Mouse (Mus musculus): ENCODE results near the gene Greb1. TPM values are rescaled to one million over a fixed set of nuclear protein-coding genes. Genes with fewer than 3 reads are reported as not detected.
A peak's percentile ranks its signal among the peaks of the same experiment; 100 is the strongest.
"Not testable (repeated sequence)": the region's sequence is repeated elsewhere in the genome, so short reads cannot be mapped to it uniquely, and the experiment has no call there.

Greb1 gene
- total RNA-seq, 2 experiments from 2014 or later = 43.7 to 54.7 TPM

DNA sequence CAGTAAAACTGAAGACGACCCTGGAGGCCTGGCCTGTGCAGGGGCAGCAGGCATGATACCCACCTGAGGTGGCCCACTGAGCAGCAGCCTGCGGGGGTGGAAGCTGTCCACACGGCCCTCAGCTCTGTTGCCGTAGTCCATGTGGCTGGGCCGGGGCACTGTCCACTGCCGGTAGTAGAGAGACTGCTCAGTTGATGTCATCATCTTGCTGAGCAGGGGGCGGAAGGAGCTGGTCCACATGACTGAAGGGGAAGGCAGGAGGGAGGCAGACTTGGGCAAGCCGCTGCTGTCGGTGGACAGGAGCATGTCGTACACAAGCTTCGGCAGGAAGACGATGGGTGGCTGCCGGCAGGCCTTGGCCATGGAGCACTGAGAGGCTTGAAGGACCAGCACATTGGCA is 104.5 kb downstream of the Greb1 start:
- DNase-seq (ENCODE audit: low spot score in 2 of 2) = no peak

- DNase-seq (ENCODE audit: low spot score in 2 of 2) = not testable (repeated sequence)
Measured at GRCm38 (mm10) chr12:16695252-16695651, 105.4 kb downstream of the Greb1 start.

DNA sequence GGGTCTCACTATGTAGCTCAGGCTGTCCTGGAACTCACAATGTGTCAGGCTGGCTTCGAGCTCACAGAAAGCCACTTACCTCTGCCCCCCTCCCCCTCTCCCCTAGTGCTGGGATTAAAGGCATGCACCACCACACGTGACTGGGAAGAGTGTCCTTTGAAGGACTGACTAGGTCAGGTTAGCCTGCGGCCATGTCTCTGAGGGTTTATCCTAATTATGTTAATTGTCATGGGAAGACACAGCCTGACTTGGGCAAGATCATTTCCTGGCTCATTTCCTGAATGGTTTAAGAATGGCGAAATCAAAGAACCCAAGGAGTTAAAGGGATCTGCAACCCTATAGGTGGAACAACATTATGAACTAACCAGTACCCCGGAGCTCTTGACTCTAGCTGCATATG is 105.9 kb downstream of the Greb1 start:
- DNase-seq (ENCODE audit: low spot score in 2 of 2) = no peak

DNA sequence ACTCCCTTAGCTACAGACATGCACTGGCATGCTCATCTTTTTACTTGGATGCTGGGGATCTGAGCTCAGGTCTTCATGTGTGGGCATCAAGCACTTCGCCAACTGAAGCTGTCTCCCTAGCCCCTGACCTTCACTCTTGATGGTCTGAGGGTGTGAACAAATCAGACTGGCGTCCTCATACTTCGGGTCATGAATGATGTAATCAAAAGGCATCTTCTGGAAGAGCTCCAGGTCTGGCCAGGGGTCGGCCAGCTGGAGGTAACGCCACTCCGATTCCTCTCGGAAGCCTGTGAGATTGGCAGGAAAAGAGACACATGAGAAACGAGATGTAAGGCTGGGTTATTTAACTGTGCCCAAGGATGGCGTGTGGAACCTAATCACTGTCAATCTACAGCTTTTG is 110.1 kb downstream of the Greb1 start:
- no peak for DNase-seq (ENCODE audit: low spot score in 2 of 2)

GRCm38 (mm10) chr12:16672246-16672645 is 128.4 kb downstream of the Greb1 start:
- DNase-seq (ENCODE audit: low spot score in 2 of 2) = no peak

GRCm38 (mm10) chr12:16669176-16669575 is 131.5 kb downstream of the Greb1 start:
- no peak for DNase-seq (ENCODE audit: low spot score in 2 of 2)

GRCm38 (mm10) chr12:16665022-16665421 is 135.7 kb downstream of the Greb1 start:
- DNase-seq (ENCODE audit: low spot score in 2 of 2) = no peak

- DNase-seq (ENCODE audit: low spot score in 2 of 2) = no peak
Measured at GRCm38 (mm10) chr12:16662955-16663585, 137.6 kb downstream of the Greb1 start.

- DNase-seq (ENCODE audit: low spot score in 2 of 2) = peak in 1 of 2 experiments; percentile 39
Measured at GRCm38 (mm10) chr12:16661936-16662335, 138.8 kb downstream of the Greb1 start.

- DNase-seq (ENCODE audit: low spot score in 2 of 2) = no peak
Measured at GRCm38 (mm10) chr12:16661459-16661858, 139.2 kb downstream of the Greb1 start.

DNA sequence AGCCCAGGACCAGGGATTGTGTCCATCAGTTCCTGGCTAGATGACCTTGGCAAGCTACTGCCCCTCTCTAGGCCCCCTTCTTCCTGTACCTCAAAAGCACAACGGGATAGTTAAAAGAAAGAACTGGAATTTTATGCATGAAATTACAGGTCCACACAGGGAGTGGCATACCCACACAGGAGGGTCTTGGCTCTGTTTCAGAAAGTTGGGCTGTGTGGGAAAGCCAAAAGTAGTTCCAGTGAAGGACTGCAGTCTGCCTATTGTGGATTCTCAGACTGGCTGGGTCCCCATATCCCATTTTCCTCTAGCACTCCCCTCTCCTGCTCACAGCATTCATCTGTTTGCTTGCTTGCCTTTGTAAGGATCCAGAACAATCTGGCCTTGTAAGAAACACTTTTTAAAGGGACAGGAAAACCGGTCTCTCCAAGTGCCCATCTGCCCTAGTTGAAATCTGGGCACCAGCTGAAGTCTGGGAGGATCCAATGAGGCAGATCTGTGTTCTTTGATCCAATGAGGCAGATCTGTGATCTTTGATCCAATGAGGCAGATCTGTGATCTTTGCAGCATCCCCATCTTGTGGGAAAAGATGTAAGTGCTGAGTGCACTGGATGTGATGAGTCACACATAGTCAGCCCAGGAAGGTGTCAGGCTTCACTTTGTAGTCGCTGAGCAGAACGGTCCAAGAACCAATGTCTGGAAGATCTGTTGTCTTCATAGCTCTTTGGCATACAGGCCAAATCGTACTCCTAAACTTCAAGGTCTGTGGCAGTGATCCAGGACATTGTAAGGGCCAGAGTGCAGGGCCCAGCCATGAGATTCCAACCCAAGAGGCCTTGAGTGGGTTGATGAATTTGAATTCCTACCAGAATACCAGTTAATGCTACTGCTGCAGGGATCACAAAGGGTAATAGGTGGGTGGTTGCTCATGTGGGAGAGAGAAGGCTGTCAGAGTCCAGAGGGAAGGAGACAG is 143.5 kb downstream of the Greb1 start:
- DNase-seq (ENCODE audit: low spot score in 2 of 2) = no peak

- DNase-seq (ENCODE audit: low spot score in 2 of 2) = no peak
Measured at GRCm38 (mm10) chr12:16655604-16656003, 145.1 kb downstream of the Greb1 start.

GRCm38 (mm10) chr12:16653332-16654093 is 147.2 kb downstream of the Greb1 start, which contains the start of gene Ntsr2:
Gene Ntsr2, plus strand, starts transcription at chr12:16653382.
- peak; percentile 78 to 81 for DNase-seq (ENCODE audit: low spot score in 2 of 2)

DNA sequence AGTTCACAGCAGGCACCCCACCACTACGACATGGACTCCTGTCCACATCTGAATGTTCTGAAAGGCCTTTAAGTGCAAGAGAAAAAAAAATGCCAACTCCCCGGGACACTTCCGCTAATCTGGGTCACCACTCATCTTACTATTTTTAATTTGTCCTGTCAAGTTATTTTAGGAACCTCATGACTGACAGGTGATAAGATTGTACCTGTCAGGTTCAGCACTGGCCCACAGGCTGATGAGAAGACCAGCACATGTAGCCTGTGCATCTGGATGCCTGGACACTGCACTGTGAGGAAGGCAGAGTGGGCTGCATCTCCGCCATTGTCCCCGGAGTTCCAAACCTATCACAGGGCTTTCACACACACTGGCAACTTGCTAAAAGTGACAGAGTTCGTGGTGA is 150.9 kb downstream of the Greb1 start:
- DNase-seq (ENCODE audit: low spot score in 2 of 2) = no peak

GRCm38 (mm10) chr12:16648273-16648672 is 152.4 kb downstream of the Greb1 start:
- no peak for DNase-seq (ENCODE audit: low spot score in 2 of 2)

DNA sequence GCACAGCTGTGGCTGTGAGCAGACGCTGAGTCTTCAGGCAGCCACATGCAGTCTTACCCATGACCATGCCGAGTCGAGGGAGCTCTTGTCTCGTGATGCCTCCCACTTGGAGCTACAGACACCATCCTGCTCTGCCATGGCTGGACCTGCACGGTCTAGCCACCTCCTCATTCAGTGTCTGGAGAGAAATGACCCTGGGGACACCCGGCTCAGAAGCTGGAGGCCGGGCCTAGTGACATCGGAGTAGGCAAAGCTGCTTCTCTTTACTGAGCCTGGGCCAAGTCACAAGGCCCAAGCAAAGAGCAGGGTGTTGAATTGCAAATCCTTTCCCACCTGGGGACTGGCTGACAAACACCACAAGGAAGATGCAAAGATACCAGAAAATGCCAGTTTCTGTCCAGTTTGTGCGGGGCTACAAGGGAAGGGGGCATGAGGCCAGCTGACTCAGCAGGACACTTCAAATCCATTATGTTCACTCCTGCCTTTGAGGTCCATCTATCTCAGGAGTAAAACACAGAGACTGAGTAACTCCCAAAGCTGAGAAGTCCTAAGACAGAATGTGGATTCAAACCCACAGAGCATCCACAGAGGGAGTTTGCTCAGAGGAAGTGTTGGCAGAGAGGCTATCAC is 153.8 kb downstream of the Greb1 start:
- DNase-seq (ENCODE audit: low spot score in 2 of 2) = no peak

- no peak for DNase-seq (ENCODE audit: low spot score in 2 of 2)
Measured at GRCm38 (mm10) chr12:16644698-16645097, 156.0 kb downstream of the Greb1 start.

DNA sequence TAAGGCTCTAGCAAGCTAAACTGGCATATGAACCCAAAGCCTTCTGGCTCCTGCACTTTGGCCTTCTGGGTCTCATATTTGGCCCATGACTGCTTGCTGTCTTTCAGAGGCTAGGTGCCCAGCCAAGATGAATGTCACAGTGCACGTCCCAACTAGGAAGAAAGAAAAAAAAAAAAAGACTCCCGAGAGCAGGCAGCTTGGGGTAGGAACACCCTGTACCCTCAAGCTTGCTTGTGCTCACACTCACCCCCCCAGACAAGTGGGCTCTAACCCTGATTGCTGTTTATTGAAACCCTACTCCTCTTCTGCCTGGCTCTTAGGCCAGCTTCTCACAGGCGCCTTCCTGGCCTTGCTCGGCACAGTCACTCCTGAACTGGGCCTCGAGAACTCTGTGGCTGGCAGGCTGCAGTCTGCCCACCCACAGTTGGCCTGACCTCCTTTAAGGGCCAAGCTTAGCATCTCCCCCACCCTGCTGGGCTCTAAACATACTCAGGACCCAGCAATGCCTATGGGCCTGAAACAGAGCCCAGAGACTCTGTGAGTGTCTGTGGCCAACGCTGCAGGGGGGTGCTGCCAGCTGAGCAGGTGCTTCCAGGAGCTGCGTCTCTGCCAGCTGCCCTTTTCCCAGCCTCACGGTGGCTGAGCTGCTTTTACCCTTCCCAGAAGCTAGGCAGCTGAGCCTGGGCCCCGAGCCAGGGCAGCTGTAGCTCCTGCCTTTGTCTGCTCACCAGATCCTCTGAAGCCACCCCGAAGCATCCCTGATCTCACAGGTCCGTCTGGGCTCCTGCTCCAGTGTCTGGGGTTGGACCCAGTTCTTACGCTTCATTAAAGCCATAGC is 157.0 kb downstream of the Greb1 start:
- DNase-seq (ENCODE audit: low spot score in 2 of 2) = no peak

- no peak for DNase-seq (ENCODE audit: low spot score in 2 of 2)
Measured at GRCm38 (mm10) chr12:16642000-16642399, 158.7 kb downstream of the Greb1 start.

DNA sequence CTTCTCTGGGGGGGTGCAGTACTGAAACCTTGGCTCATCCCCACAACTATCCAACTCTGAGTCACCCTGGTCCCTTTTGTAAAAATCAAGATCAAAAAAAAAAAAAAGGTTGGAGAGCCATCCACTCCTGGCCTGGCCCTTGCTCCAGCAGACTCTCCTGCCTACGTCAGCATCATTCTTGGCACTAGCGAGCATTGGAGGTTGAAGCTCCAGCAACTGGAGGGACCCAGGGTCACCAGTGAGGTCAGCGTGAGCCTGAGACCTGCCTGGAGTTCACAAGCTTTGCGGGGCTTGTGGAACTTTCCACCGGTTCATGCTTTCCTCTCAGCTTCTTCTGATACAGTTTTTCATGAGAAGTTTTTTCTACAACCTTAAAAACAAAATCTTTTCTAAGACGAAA is 160.6 kb downstream of the Greb1 start:
- no peak for DNase-seq (ENCODE audit: low spot score in 2 of 2)

All from adrenal gland, adult 18-20 months (tissue).